Mouse (Mus musculus) limb, embryonic 12.5 days (tissue): Measurements from ENCODE around the gene Glrp1. TPM values are rescaled to one million over a fixed set of nuclear protein-coding genes. Genes with fewer than 3 reads are reported as not detected.

Experiments
- ATAC-seq: fragments of 200-750 bp; cut with Nextera tagmentation; 2 replicates; pipeline ENCODE4 v1.8.0; 2017; ENCODE audit warnings: low read depth, moderate TSS enrichment; ENCODE audit not compliant: insufficient number of reproducible peaks, insufficient read depth, low FRiP score, low TSS enrichment
- H3K27ac ChIP-seq: fragments of 300-500 bp; sonication (generic); 2 replicates; pipeline ENCODE4 v1.5.1; 2016; ENCODE audit warnings: mild to moderate bottlenecking, moderate library complexity
- H3K27me3 ChIP-seq: fragments of 300-500 bp; sonication (generic); 2 replicates; pipeline ENCODE4 v1.6.1; 2016; ENCODE audit warnings: mild to moderate bottlenecking, moderate library complexity
- H3K36me3 ChIP-seq: fragments of 300-500 bp; sonication (generic); 2 replicates; pipeline ENCODE4 v1.6.1; 2016; ENCODE audit warnings: mild to moderate bottlenecking, moderate library complexity
- H3K4me1 ChIP-seq: fragments of 300-500 bp; sonication (generic); replicated peaks from 2 replicates; pipeline ENCODE4 v1.6.1; 2016
- H3K4me2 ChIP-seq: fragments of 300-500 bp; sonication (generic); 2 replicates; pipeline ENCODE4 v1.6.1; 2016; ENCODE audit warnings: mild to moderate bottlenecking, moderate library complexity
- H3K4me3 ChIP-seq: fragments of 300-500 bp; sonication (generic); replicated peaks from 2 replicates; pipeline ENCODE4 v1.5.1; 2016; ENCODE audit warnings: mild to moderate bottlenecking
- H3K9ac ChIP-seq: fragments of 300-500 bp; sonication (generic); replicated peaks from 2 replicates; pipeline ENCODE4 v1.6.1; 2016; ENCODE audit warnings: mild to moderate bottlenecking, moderate library complexity
- H3K9me3 ChIP-seq: fragments of 300-500 bp; sonication (generic); 2 replicates; pipeline ENCODE4 v1.6.1; 2016; ENCODE audit warnings: mild to moderate bottlenecking, moderate library complexity
- WGBS: fragments of 180-500 bp; shearing (Covaris S2); methylation state at CpG from one replicate; pipeline ENCODE4 v1.1.7; 2016; 5-methylcytosine and 5-hydroxymethylcytosine counted together
- polyA plus RNA-seq: library from polyadenylated mRNA; unstranded; fragments of >200 nt; fragmentation: Nextera tagmentation; extraction: Ambion mirVana; gene quantifications from 2 replicates; pipeline ENCODE4 v1.2.1, GENCODE M21; 2016

Glrp1 gene
- polyA plus RNA-seq, 1 experiment from 2014 or later: not detected

DNA sequence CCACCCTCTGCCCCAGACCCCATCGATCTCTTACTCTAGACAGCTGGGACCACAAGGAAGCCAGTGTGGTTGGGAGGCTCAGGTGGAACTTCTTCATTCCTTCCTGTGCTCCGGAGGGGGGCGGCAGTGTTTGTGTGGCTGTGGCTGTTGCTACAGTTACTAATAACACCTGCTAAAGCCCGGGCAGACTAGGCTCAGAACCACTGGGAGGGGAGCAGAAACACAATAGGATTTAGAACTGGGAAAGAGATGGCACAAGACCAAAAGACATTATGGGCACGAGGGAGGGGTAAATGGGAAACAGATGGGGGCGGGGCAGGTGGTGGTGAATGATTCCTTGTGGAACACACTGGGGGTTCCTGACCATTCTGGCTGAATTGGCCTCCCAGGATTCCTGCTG, 47.4 kb downstream of the Glrp1 start:
- Histone ChIP-seq H3K9ac (no peak overlapping the region), H3K4me1 (peaks cover 19% of the 10 kb centered on the region), H3K27me3 (no peaks in the 10 kb centered on the region), H3K4me2 (no peak overlapping the region), H3K36me3 (no peaks in the 10 kb centered on the region), H3K9me3 (peaks cover 4% of the 10 kb centered on the region), H3K27ac (peak overlapping the region; percentile 56; the same call in 1 of the 2 replicates), H3K4me3 (no peak overlapping the region)
- ATAC-seq: 0 out of 2 replicates have a peak, but pooled peaks have one; percentile 33
- WGBS: 43% methylated on average over 6 of the region's 6 CpGs

DNA sequence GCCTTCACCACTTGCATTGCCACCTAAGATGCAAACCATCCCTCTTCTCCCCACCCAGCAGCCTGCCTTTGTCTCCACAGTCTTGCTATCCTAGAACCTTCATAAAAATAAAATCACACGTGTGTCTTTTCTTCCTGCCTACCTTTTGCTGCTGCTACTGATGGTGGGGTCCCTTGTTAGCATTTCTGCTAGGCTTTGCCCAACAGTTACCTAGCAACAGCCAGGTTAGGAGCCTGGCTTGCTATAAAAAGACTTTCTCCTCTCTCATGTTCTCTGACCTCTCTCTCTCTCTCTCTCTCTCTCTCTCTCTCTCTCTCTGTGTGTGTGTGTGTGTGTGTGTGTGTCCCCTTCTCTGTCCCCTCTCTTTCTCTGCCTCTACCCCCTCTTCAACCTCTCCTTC, 48.8 kb downstream of the Glrp1 start:
- peaks cover 4% of the 10 kb centered on the region for H3K9me3 ChIP-seq
- no peak for ATAC-seq
- no peaks in the 10 kb centered on the region for H3K27me3 ChIP-seq
- H3K4me3 ChIP-seq: no peak overlapping the region
- 25% methylated on average over 1 of the region's 1 CpGs for WGBS
- no peak overlapping the region for H3K27ac ChIP-seq
- peaks cover 19% of the 10 kb centered on the region for H3K4me1 ChIP-seq
- no peaks in the 10 kb centered on the region for H3K36me3 ChIP-seq
- no peak overlapping the region for H3K9ac ChIP-seq
- H3K4me2 ChIP-seq: no peak overlapping the region

DNA sequence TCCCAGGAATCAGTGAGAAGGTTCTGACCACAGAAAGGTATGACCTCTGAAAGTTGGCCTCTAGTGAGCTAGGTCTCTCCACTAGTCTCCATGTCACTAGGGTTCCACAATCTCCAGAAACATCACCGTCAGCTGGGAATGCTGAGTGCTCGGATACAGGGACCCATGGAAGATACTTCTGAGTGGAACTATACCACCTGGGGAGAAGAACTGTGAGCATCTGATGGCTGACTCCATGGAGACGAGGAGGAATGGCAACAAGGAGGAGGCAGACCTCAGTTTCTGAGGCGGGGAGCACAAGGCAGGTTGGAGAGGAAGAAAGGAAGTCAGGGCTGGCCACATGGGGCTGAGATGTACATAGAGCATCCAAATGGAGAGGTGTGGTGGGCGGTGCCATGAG, 50.2 kb downstream of the Glrp1 start:
- peaks cover 4% of the 10 kb centered on the region for H3K9me3 ChIP-seq
- no peak overlapping the region for H3K9ac ChIP-seq
- H3K27ac ChIP-seq: no peak overlapping the region
- H3K4me2 ChIP-seq: no peak overlapping the region
- no peaks in the 10 kb centered on the region for H3K36me3 ChIP-seq
- peaks cover 21% of the 10 kb centered on the region for H3K4me1 ChIP-seq
- ATAC-seq: no peak
- WGBS: 90% methylated on average over 5 of the region's 5 CpGs
- H3K4me3 ChIP-seq: no peak overlapping the region
- H3K27me3 ChIP-seq: no peaks in the 10 kb centered on the region

DNA sequence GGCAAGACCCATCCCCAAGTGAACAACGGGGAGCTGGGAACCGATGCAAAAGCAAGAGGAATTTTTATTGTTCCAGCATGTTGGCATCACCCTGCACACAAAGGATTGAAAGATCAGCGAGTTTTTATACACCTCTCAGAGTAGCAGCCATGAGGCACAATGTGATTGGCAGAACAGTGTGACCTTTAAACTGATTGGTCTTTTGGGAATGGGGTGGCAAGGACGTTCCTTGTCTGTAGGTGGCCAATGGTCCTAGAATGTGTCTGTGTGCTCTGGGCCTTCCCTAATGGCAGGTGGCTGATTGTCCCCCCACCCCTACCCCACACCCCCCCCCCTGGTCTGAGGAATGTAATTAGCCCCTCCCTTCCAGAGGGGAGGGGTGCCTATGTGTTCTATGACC, 50.7 kb downstream of the Glrp1 start:
- H3K4me1 ChIP-seq: peaks cover 21% of the 10 kb centered on the region
- H3K9ac ChIP-seq: no peak overlapping the region
- no peaks in the 10 kb centered on the region for H3K27me3 ChIP-seq
- peaks cover 4% of the 10 kb centered on the region for H3K9me3 ChIP-seq
- ATAC-seq: no peak
- H3K27ac ChIP-seq: no peak overlapping the region
- no peak overlapping the region for H3K4me3 ChIP-seq
- H3K4me2 ChIP-seq: no peak overlapping the region
- WGBS: 91% methylated on average over 4 of the region's 4 CpGs
- H3K36me3 ChIP-seq: no peaks in the 10 kb centered on the region

DNA sequence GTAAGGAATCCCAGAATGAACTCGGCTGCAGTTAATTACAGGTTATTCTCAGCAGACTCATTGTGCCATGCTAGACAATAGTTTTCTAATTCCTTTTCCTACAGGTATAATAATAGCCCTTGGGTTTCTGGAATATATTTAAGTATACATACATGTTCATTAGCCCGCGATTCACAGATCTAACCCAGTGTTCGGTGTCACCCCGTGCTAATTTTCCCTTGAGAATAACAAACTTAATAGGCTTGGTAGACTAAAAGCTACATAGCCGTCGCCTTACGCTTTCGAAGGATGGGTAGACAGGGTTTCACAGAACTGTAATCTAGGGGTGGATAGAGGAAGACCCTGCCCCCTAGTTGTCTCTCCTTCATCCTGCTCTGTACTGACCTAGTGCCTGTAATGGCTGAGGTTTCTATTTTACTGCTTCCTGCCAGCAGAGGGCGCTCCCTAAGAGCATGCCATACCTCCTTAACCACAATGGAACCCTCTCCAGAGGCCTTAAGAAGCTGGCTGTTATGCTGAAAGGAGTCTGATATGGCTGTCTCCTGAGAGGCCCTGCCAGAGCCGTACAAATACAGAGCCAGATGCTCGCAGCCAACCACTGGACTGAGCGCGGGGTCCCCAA, 53.3 kb downstream of the Glrp1 start:
- Histone ChIP-seq H3K36me3 (no peaks in the 10 kb centered on the region), H3K9me3 (peaks cover 4% of the 10 kb centered on the region), H3K4me1 (peaks cover 2% of the 10 kb centered on the region; the same call in 1 of the 2 replicates), H3K9ac (no peak overlapping the region), H3K27me3 (no peaks in the 10 kb centered on the region), H3K27ac (no peak overlapping the region), H3K4me2 (no peak overlapping the region), H3K4me3 (no peak overlapping the region)
- ATAC-seq: peak; percentile 73; the same call in 1 of the 2 replicates
- 58% methylated on average over 14 of the region's 14 CpGs for WGBS

DNA sequence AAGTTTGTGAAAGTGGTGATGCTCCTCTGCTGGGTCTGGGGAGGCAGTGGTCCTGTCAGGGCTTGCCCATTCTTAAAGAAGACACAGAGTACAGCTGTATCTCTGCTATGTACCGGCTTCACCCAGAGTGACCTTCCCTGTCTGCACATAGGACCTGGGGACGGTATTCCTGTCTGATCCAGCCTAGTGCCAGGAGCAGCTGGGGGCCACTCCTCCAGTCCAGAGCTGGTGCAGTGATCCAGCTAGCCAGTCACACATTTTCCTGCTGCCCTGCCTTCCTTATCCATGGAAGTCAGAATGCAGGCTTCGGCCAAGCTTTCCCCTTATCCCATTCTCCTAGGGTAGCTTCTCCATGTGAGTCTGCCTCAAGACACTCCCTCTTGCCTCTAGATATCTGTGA, 54.1 kb downstream of the Glrp1 start:
- no peak overlapping the region for H3K27ac ChIP-seq
- H3K4me2 ChIP-seq: no peak overlapping the region
- 75% methylated on average over 3 of the region's 3 CpGs for WGBS
- peaks cover 4% of the 10 kb centered on the region for H3K9me3 ChIP-seq
- no peaks in the 10 kb centered on the region for H3K27me3 ChIP-seq
- H3K9ac ChIP-seq: no peak overlapping the region
- ATAC-seq: no peak
- no peak overlapping the region for H3K4me3 ChIP-seq
- peaks cover 2% of the 10 kb centered on the region; the same call in 1 of the 2 replicates for H3K4me1 ChIP-seq
- no peaks in the 10 kb centered on the region for H3K36me3 ChIP-seq

DNA sequence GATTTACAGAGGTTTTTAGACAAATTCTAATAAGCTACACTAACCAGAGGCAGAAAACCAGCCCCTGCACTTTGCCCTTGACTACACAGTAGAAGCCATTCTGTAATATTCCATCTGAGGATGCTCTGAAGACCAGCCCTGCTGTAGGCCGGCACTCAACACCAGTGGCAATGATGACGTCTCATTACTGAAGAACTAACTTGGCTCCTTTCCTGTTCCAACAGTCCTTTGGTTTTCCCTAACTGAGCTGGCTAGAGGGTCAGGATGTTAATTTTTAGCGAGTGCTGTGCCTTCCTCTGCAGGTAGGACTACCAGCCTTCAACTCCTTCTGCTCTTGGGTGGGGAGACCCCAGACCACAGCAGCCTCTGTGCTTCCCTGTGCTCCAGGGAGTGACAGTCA, 55.2 kb downstream of the Glrp1 start:
- H3K27ac ChIP-seq: no peak overlapping the region
- H3K4me2 ChIP-seq: no peak overlapping the region
- no peak overlapping the region for H3K4me3 ChIP-seq
- no peaks in the 10 kb centered on the region for H3K27me3 ChIP-seq
- ATAC-seq: no peak
- H3K36me3 ChIP-seq: no peaks in the 10 kb centered on the region
- peaks cover 4% of the 10 kb centered on the region for H3K9me3 ChIP-seq
- H3K9ac ChIP-seq: no peak overlapping the region
- WGBS: 55% methylated on average over 3 of the region's 3 CpGs
- peaks cover 2% of the 10 kb centered on the region; the same call in 1 of the 2 replicates for H3K4me1 ChIP-seq

DNA sequence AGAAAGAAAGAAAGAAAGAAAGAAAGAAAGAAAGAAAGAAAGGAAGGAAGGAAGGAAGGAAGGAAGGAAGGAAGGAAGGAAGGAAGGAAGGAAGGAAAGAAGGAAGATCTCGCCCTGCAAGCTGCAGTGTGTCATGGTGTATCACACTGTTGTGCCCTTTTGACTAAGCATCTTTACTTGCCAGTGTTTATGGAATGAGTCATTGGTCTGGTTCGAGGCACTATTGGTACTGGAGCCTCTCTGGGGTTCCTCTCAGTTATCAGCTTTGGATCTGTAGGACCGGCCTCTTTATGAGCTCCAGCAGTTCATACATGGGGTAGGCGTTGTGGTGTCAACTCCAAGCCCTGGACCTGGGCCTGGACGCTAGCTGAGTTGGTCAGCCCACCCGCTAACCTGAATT, 57.7 kb downstream of the Glrp1 start:
- ATAC-seq: no peak
- peaks cover 6% of the 10 kb centered on the region; the same call in 1 of the 2 replicates for H3K4me1 ChIP-seq
- 87% methylated on average over 6 of the region's 6 CpGs for WGBS

DNA sequence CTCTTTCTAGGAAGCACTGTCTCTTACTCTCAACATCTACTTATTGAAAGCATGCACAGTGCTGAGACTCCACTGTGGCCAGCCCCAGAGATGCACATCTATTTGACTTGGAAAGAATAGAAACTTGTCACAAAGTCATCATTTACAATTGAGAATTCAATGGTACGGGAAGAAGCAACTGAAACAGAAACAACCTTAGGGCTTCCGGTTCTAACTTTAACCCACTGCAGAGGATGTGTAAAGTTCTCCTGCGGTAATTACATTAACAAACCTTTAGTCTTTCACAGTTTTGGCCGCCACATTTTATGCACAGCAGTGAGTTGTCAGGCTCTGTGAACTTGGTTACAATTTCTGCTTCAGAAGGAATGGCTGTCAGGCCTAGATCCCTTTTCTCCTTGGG, 59.2 kb downstream of the Glrp1 start:
- H3K27me3 ChIP-seq: no peaks in the 10 kb centered on the region
- H3K27ac ChIP-seq: no peak overlapping the region
- WGBS: 82% methylated on average over 4 of the region's 4 CpGs
- no peak overlapping the region for H3K4me2 ChIP-seq
- no peaks in the 10 kb centered on the region for H3K9me3 ChIP-seq
- peaks cover 9% of the 10 kb centered on the region; the same call in 1 of the 2 replicates for H3K4me1 ChIP-seq
- ATAC-seq: no peak
- H3K36me3 ChIP-seq: no peaks in the 10 kb centered on the region
- H3K9ac ChIP-seq: no peak overlapping the region
- H3K4me3 ChIP-seq: no peak overlapping the region

More for the DNA sequence above, 57.7 kb downstream of the Glrp1 start:
- Histone ChIP-seq H3K4me3 (no peak overlapping the region), H3K27me3 (no peaks in the 10 kb centered on the region), H3K27ac (no peak overlapping the region), H3K9me3 (no peaks in the 10 kb centered on the region), H3K4me2 (no peak overlapping the region), H3K36me3 (no peaks in the 10 kb centered on the region), H3K9ac (no peak overlapping the region)

Other genes with a start within 250 kb of the Glrp1 start
- 236 and 243 TPM in 2 replicates for gene Hjurp, start 232.4 kb downstream of the Glrp1 start, polyA plus RNA-seq
- gene Trpm8, start 232.4 kb downstream of the Glrp1 start, polyA plus RNA-seq: not detected in 2 replicates
- gene Spp2, start 103.1 kb downstream of the Glrp1 start, polyA plus RNA-seq: not detected in 2 replicates
- 16.3 and 17.7 TPM in 2 replicates for gene Arl4c, start 192.2 kb upstream of the Glrp1 start, polyA plus RNA-seq